Mouse (Mus musculus) thymus, adult 2 months (tissue): ENCODE data around the gene Saysd1. TPM values are rescaled to one million over a fixed set of nuclear protein-coding genes. Genes with fewer than 3 reads are reported as not detected.

Source experiments
- DNase-seq: peaks from one replicate; pipeline ENCODE4 v3.0.0; 2021
- H3K27ac ChIP-seq: fragments of 200-500 bp; 2 replicates; pipeline ENCODE4 v1.5.1; 2012; ENCODE audit warnings: low read length, control low read depth; ENCODE audit not compliant: control insufficient read depth, insufficient read depth
- H3K27me3 ChIP-seq: fragments of 200-500 bp; 2 replicates; pipeline ENCODE4 v1.6.1; 2012; ENCODE audit warnings: mild to moderate bottlenecking, low read length, moderate library complexity, mixed read lengths; ENCODE audit not compliant: control insufficient read depth, insufficient read depth
- H3K36me3 ChIP-seq: fragments of 200-500 bp; 2 replicates; pipeline ENCODE4 v1.6.1; 2012; ENCODE audit warnings: mild to moderate bottlenecking, low read length, moderate library complexity; ENCODE audit not compliant: control insufficient read depth, insufficient read depth
- H3K4me1 ChIP-seq: fragments of 200-500 bp; replicated peaks from 2 replicates; pipeline ENCODE4 v1.6.1; 2012; ENCODE audit warnings: low read length; ENCODE audit not compliant: control insufficient read depth, insufficient read depth
- H3K4me3 ChIP-seq: fragments of 200-500 bp; 2 replicates; pipeline ENCODE4 v1.5.1; 2012; ENCODE audit warnings: mild to moderate bottlenecking, low read length, control low read depth, moderate library complexity; ENCODE audit not compliant: control insufficient read depth, insufficient read depth
- CTCF ChIP-seq: fragments of 200-500 bp; IDR thresholded peaks from 2 replicates; pipeline ENCODE4 v1.5.1; 2012; ENCODE audit warnings: mild to moderate bottlenecking, control low read depth, low read length, moderate library complexity, borderline replicate concordance; ENCODE audit not compliant: control insufficient read depth, poor library complexity, insufficient read depth; ENCODE audit errors: extremely low read depth
- POLR2A ChIP-seq: fragments of 200-500 bp; IDR thresholded peaks from 2 replicates; pipeline ENCODE4 v1.6.1; 2012; ENCODE audit warnings: mild to moderate bottlenecking, low read length, control low read depth, moderate library complexity; ENCODE audit not compliant: control insufficient read depth, poor library complexity, insufficient read depth; ENCODE audit errors: extremely low read depth
- WGBS: fragments of 180-500 bp; shearing (Covaris S2); methylation state at CpG from one replicate; pipeline ENCODE4 v1.1.7; 2018; 5-methylcytosine and 5-hydroxymethylcytosine counted together
- polyA plus RNA-seq: library from polyadenylated mRNA; depleted of rRNA; stranded (reverse); fragments of >200 nt; gene quantifications from 2 replicates; pipeline ENCODE4 v1.2.3, GENCODE M21; 2012

Gene Saysd1
- polyA plus RNA-seq, 1 experiment, result 14.6 TPM

GRCm38 (mm10) chr14:20103207-20103606 lies 35.1 kb downstream of the Saysd1 start:
- H3K4me3 ChIP-seq, result no peak overlapping the region
- DNase-seq, result no peak
- 76% methylated on average over 4 of the region's 4 CpGs for WGBS

GRCm38 (mm10) chr14:20098061-20098460 lies 40.3 kb downstream of the Saysd1 start:
- no peak overlapping the region for H3K4me3 ChIP-seq
- H3K4me1 ChIP-seq, result no peaks in the 10 kb centered on the region
- no peak for TF ChIP-seq POLR2A
- no peak for DNase-seq
- H3K27me3 ChIP-seq, result no peaks in the 10 kb centered on the region
- no peaks in the 10 kb centered on the region for H3K36me3 ChIP-seq
- WGBS, result 59% methylated on average over 5 of the region's 5 CpGs
- H3K27ac ChIP-seq, result no peak overlapping the region

More at GRCm38 (mm10) chr14:20103207-20103606, 35.1 kb downstream of the Saysd1 start:
- no peaks in the 10 kb centered on the region for H3K4me1 ChIP-seq
- no peaks in the 10 kb centered on the region for H3K27me3 ChIP-seq
- no peak overlapping the region for H3K27ac ChIP-seq
- H3K36me3 ChIP-seq, result no peaks in the 10 kb centered on the region
- TF ChIP-seq POLR2A (no peak), CTCF (no peak)

- H3K27me3 ChIP-seq, result no peaks in the 10 kb centered on the region
- DNase-seq, result no peak
- no peak overlapping the region for H3K27ac ChIP-seq
- 28% methylated on average over 5 of the region's 5 CpGs for WGBS
- H3K36me3 ChIP-seq, result no peaks in the 10 kb centered on the region
- H3K4me1 ChIP-seq, result no peaks in the 10 kb centered on the region
- no peak overlapping the region for H3K4me3 ChIP-seq
- no peak for TF ChIP-seq POLR2A
- no peak for TF ChIP-seq CTCF
Measured at GRCm38 (mm10) chr14:20094942-20095341, 43.4 kb downstream of the Saysd1 start.

GRCm38 (mm10) chr14:20093493-20093892 lies 44.8 kb downstream of the Saysd1 start:
- DNase-seq, result no peak
- no peaks in the 10 kb centered on the region for H3K27me3 ChIP-seq
- 23% methylated on average over 7 of the region's 7 CpGs for WGBS

GRCm38 (mm10) chr14:20084335-20084734 lies 54.0 kb downstream of the Saysd1 start:
- Histone ChIP-seq H3K27ac (no peak overlapping the region), H3K27me3 (no peaks in the 10 kb centered on the region), H3K4me1 (peaks cover 10% of the 10 kb centered on the region), H3K36me3 (no peaks in the 10 kb centered on the region), H3K4me3 (no peak overlapping the region)
- no peak for TF ChIP-seq CTCF
- no peak for TF ChIP-seq POLR2A
- no peak for DNase-seq

More at GRCm38 (mm10) chr14:20093493-20093892, 44.8 kb downstream of the Saysd1 start:
- H3K4me1 ChIP-seq, result no peaks in the 10 kb centered on the region
- H3K36me3 ChIP-seq, result no peaks in the 10 kb centered on the region
- H3K4me3 ChIP-seq, result no peak overlapping the region
- no peak for TF ChIP-seq CTCF
- TF ChIP-seq POLR2A, result no peak
- H3K27ac ChIP-seq, result no peak overlapping the region

GRCm38 (mm10) chr14:20082536-20083325 lies 55.6 kb downstream of the Saysd1 start:
- DNase-seq, result peak; percentile 96
- under 1% methylated on average over 56 of the region's 56 CpGs for WGBS
- H3K27me3 ChIP-seq, result no peaks in the 10 kb centered on the region
- peak overlapping the region; percentile 80 for H3K4me3 ChIP-seq
- TF ChIP-seq POLR2A (peak; percentile 74), CTCF (no peak)
- peaks cover 10% of the 10 kb centered on the region for H3K4me1 ChIP-seq
- H3K27ac ChIP-seq, result peak overlapping the region; percentile 77
- H3K36me3 ChIP-seq, result no peaks in the 10 kb centered on the region

- 52% methylated on average over 5 of the region's 5 CpGs for WGBS
- Histone ChIP-seq H3K36me3 (no peaks in the 10 kb centered on the region), H3K4me1 (peaks cover 10% of the 10 kb centered on the region), H3K4me3 (no peak overlapping the region), H3K27me3 (no peaks in the 10 kb centered on the region), H3K27ac (peak overlapping the region; percentile 77; the same call in 1 of the 2 replicates)
- peak; percentile 5 for DNase-seq
- TF ChIP-seq CTCF (no peak), POLR2A (no peak)
Measured at GRCm38 (mm10) chr14:20081937-20082533, 56.3 kb downstream of the Saysd1 start.
